Mouse (Mus musculus): ENCODE measurements around the gene Map4k4.

Map4k4 gene

DNA sequence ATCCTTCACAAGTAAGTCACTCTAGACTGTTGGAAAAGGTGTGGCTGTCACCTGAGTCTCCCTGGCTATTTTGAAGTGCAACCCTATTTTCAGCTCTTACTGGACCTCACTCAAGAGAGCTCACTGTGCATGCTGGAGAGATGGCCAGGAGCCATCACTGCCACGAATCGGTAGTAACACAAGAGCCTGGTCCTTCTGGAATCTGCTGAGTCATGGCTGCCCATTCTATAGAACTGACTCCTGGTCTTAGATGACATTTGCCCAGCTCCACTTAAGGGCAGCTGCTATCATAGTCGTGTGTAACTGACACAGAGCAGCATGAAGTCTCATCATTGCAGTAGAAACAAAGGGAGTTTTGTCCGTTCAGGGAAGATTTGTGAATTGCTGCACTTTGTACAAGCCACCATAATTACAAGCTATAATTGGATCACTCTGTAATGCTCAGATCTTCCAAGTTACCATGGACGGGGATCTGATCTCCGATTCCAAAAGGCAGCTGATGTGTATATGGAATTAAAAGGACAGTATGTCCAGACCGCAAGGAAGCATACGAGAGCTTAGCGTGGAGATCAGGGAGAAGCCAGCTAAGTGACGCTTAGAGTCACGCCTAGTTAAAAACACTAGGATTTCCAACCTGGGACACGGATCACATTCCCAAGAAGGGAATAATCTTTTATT lies 133.2 kb downstream of the Map4k4 start:
- DNase-seq (ENCODE audit: low spot score in 2 of 2), result no peak

DNA sequence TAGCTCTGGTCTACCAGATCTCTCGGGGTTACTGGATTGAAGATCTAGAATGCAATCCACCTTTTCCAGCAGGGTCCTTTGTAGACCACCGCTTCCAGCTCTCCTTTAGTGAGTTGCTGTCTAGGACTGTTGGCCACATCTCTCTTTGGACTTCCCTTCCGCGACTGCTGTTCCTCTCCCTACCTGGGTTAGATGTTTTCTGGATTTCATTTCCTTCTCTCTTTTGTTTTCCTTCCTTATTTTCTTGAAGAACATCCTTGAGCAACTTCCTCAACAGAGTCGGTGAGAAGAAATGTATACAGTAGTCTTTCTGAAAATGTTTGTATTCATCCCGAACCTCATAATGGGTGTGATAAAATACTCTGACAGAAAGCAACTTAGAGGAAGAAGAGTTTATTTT lies 137.1 kb downstream of the Map4k4 start:
- no peak for DNase-seq (ENCODE audit: low spot score in 2 of 2)

DNA sequence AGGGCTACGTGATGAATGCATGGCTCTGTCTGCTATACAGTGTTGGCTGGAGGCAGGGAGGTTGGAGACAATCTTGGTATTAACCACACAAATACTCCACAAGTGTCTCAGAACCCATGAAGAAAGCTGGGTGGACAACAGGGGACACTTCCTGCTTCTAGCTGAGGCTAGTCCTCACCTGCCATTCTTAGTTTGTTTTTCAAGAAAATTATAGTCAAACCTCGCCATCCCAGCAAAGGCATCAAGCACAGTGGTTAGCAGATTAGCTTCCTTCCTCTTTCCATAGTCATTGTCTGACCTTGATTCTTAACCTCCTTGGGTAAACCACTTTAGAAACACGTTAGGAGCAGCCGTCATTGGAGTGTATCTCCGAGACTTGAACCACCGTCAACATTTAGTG lies 145.0 kb downstream of the Map4k4 start:
- DNase-seq (ENCODE audit: low spot score in 2 of 2), result no peak

DNA sequence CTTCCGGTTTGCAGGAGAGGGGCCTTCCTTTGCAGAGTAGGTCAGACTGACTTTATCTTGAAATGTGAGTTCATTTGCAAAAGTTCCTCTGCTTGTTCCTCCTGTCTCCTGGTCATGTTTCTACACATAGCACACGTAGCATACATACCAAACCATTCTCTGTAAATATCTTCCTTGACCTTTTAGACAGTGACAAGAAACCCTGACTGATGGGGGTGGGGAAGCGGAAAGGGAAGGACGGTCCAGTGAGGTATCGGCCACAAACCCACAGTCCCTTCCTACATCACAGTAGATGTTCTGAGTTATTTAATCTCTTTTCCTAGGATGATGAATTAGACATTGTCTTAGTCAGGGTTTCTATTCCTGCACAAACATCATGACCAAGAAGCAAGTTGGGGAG lies 145.9 kb downstream of the Map4k4 start:
- no peak for DNase-seq (ENCODE audit: low spot score in 2 of 2)

GRCm38 (mm10) chr1:40051157-40051556 lies 150.4 kb downstream of the Map4k4 start:
- no peak for DNase-seq (ENCODE audit: low spot score in 2 of 2)

- no peak for DNase-seq (ENCODE audit: low spot score in 2 of 2)
Measured at GRCm38 (mm10) chr1:40052156-40052555, 151.4 kb downstream of the Map4k4 start.

- DNase-seq (ENCODE audit: low spot score in 2 of 2), result no peak
Measured at GRCm38 (mm10) chr1:40053071-40053470, 152.4 kb downstream of the Map4k4 start.

DNA sequence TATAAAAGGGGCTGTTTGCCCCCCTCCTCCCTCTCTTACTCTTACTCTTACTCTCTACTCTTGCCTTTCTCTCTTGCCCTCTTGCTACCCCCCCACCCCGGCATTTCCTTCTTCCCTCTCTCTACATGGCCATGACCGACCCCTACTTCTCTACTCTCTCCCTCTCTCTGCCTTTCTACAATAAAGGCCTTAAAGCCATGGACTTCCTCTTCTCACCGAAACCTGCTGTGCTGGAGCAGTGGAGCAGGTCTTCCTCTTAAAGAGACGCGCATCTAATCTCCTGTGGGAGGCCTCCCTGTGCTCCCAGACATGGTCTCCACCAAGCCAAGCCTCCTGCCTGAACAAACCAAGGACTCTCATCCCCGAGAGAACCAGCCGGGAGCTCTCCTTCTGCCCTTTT lies 154.3 kb downstream of the Map4k4 start:
- DNase-seq (ENCODE audit: low spot score in 2 of 2), result no peak

DNA sequence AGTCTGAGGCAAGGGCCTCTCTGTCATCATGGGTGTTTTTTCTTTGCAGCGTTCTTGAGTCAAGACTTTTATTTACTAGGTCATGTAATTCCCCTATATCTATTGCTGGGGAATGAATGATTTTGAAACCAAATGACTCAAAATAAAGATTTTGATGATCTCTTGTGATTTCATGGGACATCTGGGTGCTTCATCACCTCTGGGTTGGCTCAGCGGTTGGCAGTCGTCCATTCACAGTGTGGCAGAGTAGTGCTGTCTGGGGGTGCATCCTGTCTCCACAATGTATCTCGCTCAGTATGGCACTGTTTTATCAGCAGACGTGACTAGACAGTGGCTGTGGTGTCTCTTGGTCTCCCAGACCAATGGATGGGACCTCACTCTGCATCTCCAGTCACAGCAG lies 155.2 kb downstream of the Map4k4 start:
- DNase-seq (ENCODE audit: low spot score in 2 of 2), result peak; percentile 15 to 24

GRCm38 (mm10) chr1:40057351-40057750 lies 156.6 kb downstream of the Map4k4 start:
- DNase-seq (ENCODE audit: low spot score in 2 of 2), result no peak

DNA sequence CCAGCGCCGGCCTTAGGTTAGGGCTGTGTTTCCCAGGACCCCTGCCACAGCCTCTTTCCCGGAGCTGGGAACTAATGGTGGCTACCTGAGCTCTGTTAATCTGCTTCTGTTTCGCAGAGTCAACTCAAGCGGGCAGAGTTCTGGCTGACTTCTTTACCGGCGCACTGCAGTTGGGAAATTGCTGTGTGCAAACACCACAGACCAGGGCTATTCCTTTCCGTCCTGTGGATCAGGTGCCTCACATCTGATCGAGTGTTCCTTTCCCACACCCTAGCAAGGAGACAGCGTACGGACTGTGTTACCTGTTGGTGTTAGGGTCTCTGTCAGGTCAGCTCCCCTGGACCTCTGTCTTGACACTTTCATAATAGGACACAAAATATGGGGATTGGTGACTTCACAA lies 157.3 kb downstream of the Map4k4 start:
- no peak for DNase-seq (ENCODE audit: low spot score in 2 of 2)

- no peak for DNase-seq (ENCODE audit: low spot score in 2 of 2)
Measured at GRCm38 (mm10) chr1:40059122-40059774, 158.5 kb downstream of the Map4k4 start.

- DNase-seq (ENCODE audit: low spot score in 2 of 2), result no peak
Measured at GRCm38 (mm10) chr1:40061359-40061758, 160.6 kb downstream of the Map4k4 start.

DNA sequence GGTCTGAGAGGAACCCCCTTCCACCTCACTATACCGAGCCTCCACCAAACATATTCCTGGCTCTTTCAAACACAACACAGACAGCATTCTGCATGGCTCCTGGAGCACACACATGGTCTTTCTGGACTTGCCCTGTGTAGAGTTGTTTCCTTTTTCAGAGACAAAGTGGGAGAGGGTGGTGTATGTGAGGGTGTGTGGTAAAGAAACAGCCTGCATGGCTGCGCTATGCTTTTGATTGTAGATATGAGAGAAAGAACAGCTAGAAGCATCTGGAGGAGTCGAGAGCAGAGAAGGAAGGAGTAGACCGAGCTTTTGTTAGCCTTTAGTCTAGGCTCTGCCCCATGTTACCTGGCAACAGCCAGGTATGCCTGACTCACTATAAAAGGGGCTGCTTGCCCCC lies 162.7 kb downstream of the Map4k4 start:
- DNase-seq (ENCODE audit: low spot score in 2 of 2), result no peak

- no peak for DNase-seq (ENCODE audit: low spot score in 2 of 2)
Measured at GRCm38 (mm10) chr1:40064508-40064907, 163.8 kb downstream of the Map4k4 start.

- DNase-seq (ENCODE audit: low spot score in 2 of 2), result no peak
Measured at GRCm38 (mm10) chr1:40072558-40072957, 171.8 kb downstream of the Map4k4 start.

- no peak for DNase-seq (ENCODE audit: low spot score in 2 of 2)
Measured at GRCm38 (mm10) chr1:40073779-40074178, 173.1 kb downstream of the Map4k4 start, which contains the start of gene Il1r2. TSS of gene Il1r2 (plus strand) at chr1:40074079.
